Mouse (Mus musculus): ENCODE measurements around the gene Smyd1. TPM values are rescaled to one million over a fixed set of nuclear protein-coding genes. Genes with fewer than 3 reads are reported as not detected.

Smyd1 gene
- polyA plus RNA-seq, 1 experiment = 4.9 TPM

DNA sequence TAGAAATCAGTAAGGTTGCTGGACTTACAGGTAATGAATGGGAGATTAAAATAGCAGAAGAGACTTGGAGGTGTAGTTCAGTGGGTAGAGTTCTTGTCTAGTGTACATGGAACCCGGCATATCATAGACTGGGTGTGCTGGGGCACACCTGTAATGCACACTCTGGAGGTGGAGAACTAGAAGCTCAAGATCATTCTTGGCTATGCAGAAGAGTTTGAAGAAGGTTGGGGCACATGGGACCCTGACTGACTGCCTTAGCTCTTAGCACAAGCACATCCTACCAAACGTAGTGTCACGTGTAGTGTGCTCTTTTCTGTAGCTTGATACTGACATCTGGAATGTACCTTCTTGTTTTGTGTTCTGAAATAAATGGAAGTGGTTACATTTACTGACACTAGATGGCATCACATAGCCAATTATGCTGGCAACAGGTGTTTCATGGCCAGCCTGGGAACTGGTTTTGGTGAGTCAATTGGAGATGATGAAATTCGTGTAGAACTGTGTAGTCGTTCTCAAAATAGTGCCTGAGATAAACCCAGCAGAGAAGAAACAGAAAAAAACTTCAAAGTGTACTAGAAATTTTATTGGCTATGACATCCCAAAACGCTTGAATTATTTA lies 155.4 kb downstream of the Smyd1 start:
- no peaks in the 10 kb centered on the region for H3K36me3 ChIP-seq (ENCODE audit: control insufficient read depth, insufficient read depth, low read length)
- TF ChIP-seq POLR2A (IDR thresholded peaks at IDR 0.05; ENCODE audit: control insufficient read depth, low read depth, low read length) (no peak), CTCF (IDR thresholded peaks at IDR 0.05; ENCODE audit: control insufficient read depth, insufficient read depth, insufficient replicate concordance, low read depth, low read length) (no peak)

DNA sequence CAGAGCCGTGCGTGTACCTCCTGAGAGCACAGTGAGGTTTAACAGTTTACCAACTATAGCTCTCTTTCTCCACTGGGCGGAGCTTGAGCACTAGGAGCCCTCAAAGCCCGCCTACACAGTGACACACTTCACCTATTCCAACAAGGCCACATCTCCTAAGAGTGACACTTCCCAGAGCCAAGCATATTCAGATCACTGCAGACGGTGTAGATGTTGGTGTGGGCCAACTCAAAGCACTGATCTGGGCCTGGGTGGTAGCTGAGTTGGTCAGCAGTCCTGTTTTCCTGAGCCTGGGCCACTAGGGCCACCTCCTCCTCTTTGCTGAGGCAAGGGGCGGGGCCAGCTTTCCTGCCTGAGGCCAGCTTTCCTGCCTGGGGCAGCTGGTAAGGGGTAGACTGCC lies 157.6 kb downstream of the Smyd1 start:
- TF ChIP-seq POLR2A (IDR thresholded peaks at IDR 0.05; ENCODE audit: control insufficient read depth, low read depth, low read length) (no peak), CTCF (IDR thresholded peaks at IDR 0.05; ENCODE audit: control insufficient read depth, insufficient read depth, insufficient replicate concordance, low read depth, low read length) (no peak)
- no peaks in the 10 kb centered on the region for H3K36me3 ChIP-seq (ENCODE audit: control insufficient read depth, insufficient read depth, low read length)
- H3K27ac ChIP-seq (ENCODE audit: control insufficient read depth, insufficient read depth, low read depth, low read length) = no peak overlapping the region
- no peaks in the 10 kb centered on the region for H3K27me3 ChIP-seq (ENCODE audit: control insufficient read depth, insufficient read depth, low read length)
- H3K4me1 ChIP-seq (ENCODE audit: control insufficient read depth, insufficient read depth, low read length) = no peaks in the 10 kb centered on the region
- H3K4me3 ChIP-seq (ENCODE audit: control insufficient read depth, low read depth, low read length) = no peak overlapping the region

More for the DNA sequence above, 155.4 kb downstream of the Smyd1 start:
- Histone ChIP-seq H3K27ac (ENCODE audit: control insufficient read depth, insufficient read depth, low read depth, low read length) (no peak overlapping the region), H3K27me3 (ENCODE audit: control insufficient read depth, insufficient read depth, low read length) (no peaks in the 10 kb centered on the region), H3K4me3 (ENCODE audit: control insufficient read depth, low read depth, low read length) (no peak overlapping the region), H3K4me1 (ENCODE audit: control insufficient read depth, insufficient read depth, low read length) (no peaks in the 10 kb centered on the region)

Other genes with a start within 250 kb of the Smyd1 start
- 3.2 and 4.0 TPM in 2 replicates for gene Thnsl2, start 177.8 kb downstream of the Smyd1 start, polyA plus RNA-seq (2012; rRNA removed)
- 0.31 and 0.56 TPM in 2 replicates for gene Fabp1, start 122.4 kb downstream of the Smyd1 start, polyA plus RNA-seq (2012; rRNA removed)
- gene Krcc1, start 50.6 kb downstream of the Smyd1 start, polyA plus RNA-seq (2012; rRNA removed) = 20.5 and 24.4 TPM in 2 replicates
- gene Cd8b1, start 555 bp upstream of the Smyd1 start, polyA plus RNA-seq (2012; rRNA removed) = 2.0 TPM in 2 replicates
- 0.02 TPM in 1 of 2 replicates, not detected in the other for gene Cd8a, start 51.2 kb upstream of the Smyd1 start, polyA plus RNA-seq (2012; rRNA removed)
- 8.9 and 11.0 TPM in 2 replicates for gene Rmnd5a, start 118.4 kb upstream of the Smyd1 start, polyA plus RNA-seq (2012; rRNA removed)
- gene Rnf103, start 171.7 kb upstream of the Smyd1 start, polyA plus RNA-seq (2012; rRNA removed) = 4.0 and 4.1 TPM in 2 replicates
- 20.7 and 25.0 TPM in 2 replicates for gene Chmp3, start 221.6 kb upstream of the Smyd1 start, polyA plus RNA-seq (2012; rRNA removed)